Mouse (Mus musculus) hindbrain, embryonic 14.5 days (tissue): Measurements from ENCODE around the gene Cdt1. TPM values are rescaled to one million over a fixed set of nuclear protein-coding genes. Genes with fewer than 3 reads are reported as not detected.

ENCODE experiments used
- ATAC-seq: fragments of 200-750 bp; cut with Nextera tagmentation; 2 replicates; pipeline ENCODE4 v1.8.0; 2017; ENCODE audit warnings: moderate number of reproducible peaks, mild to moderate bottlenecking, moderate TSS enrichment, moderate library complexity; ENCODE audit not compliant: low FRiP score
- DNase-seq: peaks from one replicate; pipeline ENCODE4 v3.0.0-alpha.2; 2015; ENCODE audit warnings: low spot score
- H3K27ac ChIP-seq: fragments of 300-500 bp; sonication (generic); 2 replicates; pipeline ENCODE4 v1.5.1; 2014; ENCODE audit warnings: mild to moderate bottlenecking, moderate library complexity
- H3K27me3 ChIP-seq: fragments of 300-500 bp; sonication (generic); 2 replicates; pipeline ENCODE4 v1.6.1; 2014; ENCODE audit warnings: mild to moderate bottlenecking, low read length, mixed read lengths; ENCODE audit not compliant: control insufficient read depth, insufficient read depth
- H3K36me3 ChIP-seq: fragments of 300-500 bp; sonication (generic); replicated peaks from 2 replicates; pipeline ENCODE4 v1.6.1; 2014; ENCODE audit not compliant: control insufficient read depth, insufficient read depth
- H3K4me1 ChIP-seq: fragments of 300-500 bp; sonication (generic); replicated peaks from 2 replicates; pipeline ENCODE4 v1.6.1; 2014; ENCODE audit warnings: antibody characterized with exemption, low read length, mixed read lengths; ENCODE audit not compliant: control insufficient read depth, insufficient read depth
- H3K4me2 ChIP-seq: fragments of 300-500 bp; sonication (generic); replicated peaks from 2 replicates; pipeline ENCODE4 v1.6.1; 2014; ENCODE audit warnings: mild to moderate bottlenecking, moderate library complexity
- H3K4me3 ChIP-seq: fragments of 300-500 bp; sonication (generic); replicated peaks from 2 replicates; pipeline ENCODE4 v1.5.1; 2014; ENCODE audit warnings: mild to moderate bottlenecking, low read length
- H3K9ac ChIP-seq: fragments of 300-500 bp; sonication (generic); 2 replicates; pipeline ENCODE4 v1.6.1; 2014
- H3K9me3 ChIP-seq: fragments of 300-500 bp; sonication (generic); 2 replicates; pipeline ENCODE4 v1.6.1; 2016; ENCODE audit warnings: low read length; ENCODE audit not compliant: control insufficient read depth
- WGBS: fragments of 180-500 bp; shearing (Covaris S2); extraction: QIAGEN DNeasy Blood & Tissue Kit; methylation state at CpG from one replicate; pipeline ENCODE4 v1.1.7; 2014; 5-methylcytosine and 5-hydroxymethylcytosine counted together
- polyA plus RNA-seq: library from polyadenylated mRNA; unstranded; fragments of >200 nt; fragmentation: Nextera tagmentation; extraction: Ambion mirVana; gene quantifications from 2 replicates; pipeline ENCODE4 v1.2.1, GENCODE M21; 2014

The Cdt1 gene
- polyA plus RNA-seq, 1 experiment from 2014 or later: 6.2 TPM

- peaks cover 22% of the 10 kb centered on the region for H3K4me1 ChIP-seq
- H3K27me3 ChIP-seq: no peaks in the 10 kb centered on the region
- peak overlapping the region; percentile 75 for H3K4me2 ChIP-seq
- peaks cover 5% of the 10 kb centered on the region; the same call in 1 of the 2 replicates for H3K36me3 ChIP-seq
- peak overlapping the region; percentile 80 for H3K9ac ChIP-seq
- DNase-seq (no peak), ATAC-seq (0 out of 2 replicates have a peak, but pooled peaks have one; percentile 15)
- peak overlapping the region; percentile 66 for H3K27ac ChIP-seq
- no peaks in the 10 kb centered on the region for H3K9me3 ChIP-seq
- 19% methylated on average over 21 of the region's 21 CpGs for WGBS
- peak overlapping the region; percentile 53 for H3K4me3 ChIP-seq
These were observed 8.2 kb downstream of the Cdt1 start for GRCm38 (mm10) chr8:122575735-122576647.

- Histone ChIP-seq H3K4me2 (peak within 1 kb of the TSS; percentile 75), H3K36me3 (peaks cover 5% of the 10 kb centered on the region; the same call in 1 of the 2 replicates), H3K27ac (peak within 1 kb of the TSS; percentile 66), H3K4me1 (peaks cover 22% of the 10 kb centered on the region), H3K4me3 (peak within 1 kb of the TSS; percentile 53), H3K9me3 (no peaks in the 10 kb centered on the region), H3K27me3 (no peaks in the 10 kb centered on the region), H3K9ac (peak within 1 kb of the TSS; percentile 80)
- under 1% methylated on average over 39 of the region's 39 CpGs for WGBS
- DNase-seq (peak; percentile 89), ATAC-seq (peak; percentile 88)
These were observed 8.8 kb downstream of the Cdt1 start, which contains the start of gene Aprt for GRCm38 (mm10) chr8:122576648-122577022. TSS of gene Aprt (minus strand) at chr8:122576909.

DNA sequence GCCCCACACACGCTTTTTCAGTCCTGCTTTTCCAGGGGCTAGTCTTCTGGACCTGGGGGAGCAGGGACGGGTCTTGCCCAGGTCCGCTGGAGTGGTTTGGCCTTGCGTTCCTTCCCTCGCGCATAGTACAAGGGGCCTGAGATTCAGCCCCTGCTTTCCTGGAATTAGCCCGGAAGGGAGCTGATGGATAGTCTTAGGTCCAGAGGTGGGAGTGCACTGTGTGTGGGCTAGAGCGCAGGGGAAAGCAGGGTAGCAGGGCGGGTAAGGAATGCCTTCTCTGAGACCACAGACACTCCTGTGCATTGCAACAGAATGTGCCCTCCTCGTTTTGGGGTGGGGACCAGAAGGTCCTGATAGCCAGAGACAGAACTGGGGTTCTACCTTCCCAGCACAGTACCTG, 9.3 kb downstream of the Cdt1 start:
- WGBS: 48% methylated on average over 10 of the region's 10 CpGs
- Histone ChIP-seq H3K36me3 (peaks cover 3% of the 10 kb centered on the region; the same call in 1 of the 2 replicates), H3K4me3 (peak overlapping the region; percentile 53), H3K4me2 (peak overlapping the region; percentile 75), H3K9me3 (no peaks in the 10 kb centered on the region), H3K27ac (no peak overlapping the region), H3K27me3 (no peaks in the 10 kb centered on the region), H3K4me1 (peaks cover 22% of the 10 kb centered on the region), H3K9ac (peak overlapping the region; percentile 80)
- no peak for DNase-seq
- ATAC-seq: peak; percentile 5; the same call in 1 of the 2 replicates

GRCm38 (mm10) chr8:122579196-122579595, 11.4 kb downstream of the Cdt1 start:
- Histone ChIP-seq H3K27ac (no peak overlapping the region), H3K27me3 (no peaks in the 10 kb centered on the region), H3K4me2 (no peak overlapping the region), H3K4me3 (no peak overlapping the region), H3K36me3 (no peaks in the 10 kb centered on the region; the same call in 1 of the 2 replicates), H3K4me1 (peaks cover 22% of the 10 kb centered on the region), H3K9me3 (no peaks in the 10 kb centered on the region), H3K9ac (no peak overlapping the region)
- WGBS: 37% methylated on average over 7 of the region's 7 CpGs
- DNase-seq: no peak
- ATAC-seq: no peak

GRCm38 (mm10) chr8:122580926-122581325, 13.1 kb downstream of the Cdt1 start:
- Histone ChIP-seq H3K4me2 (no peak overlapping the region), H3K27me3 (no peaks in the 10 kb centered on the region), H3K4me1 (peaks cover 7% of the 10 kb centered on the region), H3K36me3 (no peaks in the 10 kb centered on the region), H3K27ac (no peak overlapping the region), H3K9ac (no peak overlapping the region), H3K4me3 (no peak overlapping the region), H3K9me3 (no peaks in the 10 kb centered on the region)
- WGBS: 82% methylated on average over 15 of the region's 15 CpGs
- no peak for ATAC-seq
- DNase-seq: no peak

- H3K36me3 ChIP-seq: no peaks in the 10 kb centered on the region
- no peak overlapping the region for H3K4me2 ChIP-seq
- no peaks in the 10 kb centered on the region for H3K27me3 ChIP-seq
- no peaks in the 10 kb centered on the region for H3K9me3 ChIP-seq
- no peak overlapping the region for H3K27ac ChIP-seq
- DNase-seq (no peak), ATAC-seq (no peak)
- 84% methylated on average over 9 of the region's 9 CpGs for WGBS
- no peak overlapping the region for H3K4me3 ChIP-seq
- no peaks in the 10 kb centered on the region for H3K4me1 ChIP-seq
- H3K9ac ChIP-seq: no peak overlapping the region
These were observed 17.2 kb downstream of the Cdt1 start for GRCm38 (mm10) chr8:122584981-122585380.

- Histone ChIP-seq H3K27me3 (no peaks in the 10 kb centered on the region), H3K36me3 (no peaks in the 10 kb centered on the region), H3K4me1 (no peaks in the 10 kb centered on the region), H3K27ac (no peak overlapping the region), H3K4me3 (no peak overlapping the region), H3K9me3 (no peaks in the 10 kb centered on the region), H3K4me2 (no peak overlapping the region), H3K9ac (no peak overlapping the region)
- no peak for ATAC-seq
- no peak for DNase-seq
- 73% methylated on average over 14 of the region's 14 CpGs for WGBS
These were observed 17.6 kb downstream of the Cdt1 start for GRCm38 (mm10) chr8:122585411-122585891.

GRCm38 (mm10) chr8:122586171-122586570, 18.4 kb downstream of the Cdt1 start:
- no peaks in the 10 kb centered on the region for H3K4me1 ChIP-seq
- H3K27me3 ChIP-seq: no peaks in the 10 kb centered on the region
- WGBS: 50% methylated on average over 7 of the region's 7 CpGs
- H3K36me3 ChIP-seq: no peaks in the 10 kb centered on the region
- DNase-seq: peak; percentile 35
- H3K9me3 ChIP-seq: no peaks in the 10 kb centered on the region
- H3K27ac ChIP-seq: no peak overlapping the region
- H3K9ac ChIP-seq: no peak overlapping the region
- ATAC-seq: no peak; the same call in 1 of the 2 replicates
- H3K4me3 ChIP-seq: no peak overlapping the region
- H3K4me2 ChIP-seq: no peak overlapping the region

DNA sequence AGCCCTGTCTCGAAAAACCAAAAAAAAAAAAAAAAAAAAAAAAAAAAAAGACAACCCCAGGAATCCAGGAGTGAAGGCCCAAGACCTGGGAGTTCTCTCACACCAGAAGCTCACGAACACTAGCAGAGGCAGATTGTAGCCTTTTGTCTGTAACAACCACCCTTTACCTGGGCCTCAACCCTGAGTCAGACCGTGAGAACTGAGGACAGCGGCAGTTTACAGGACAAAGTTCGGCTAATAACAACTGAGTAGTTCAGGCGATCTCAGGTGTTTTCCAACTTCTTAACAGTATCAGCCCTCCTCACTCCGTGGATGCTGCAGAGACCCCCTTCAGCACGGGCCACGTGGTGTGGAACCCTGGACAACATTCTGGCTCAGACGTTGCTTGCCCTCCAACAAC, 18.9 kb downstream of the Cdt1 start:
- ATAC-seq (no peak), DNase-seq (no peak)
- no peaks in the 10 kb centered on the region for H3K4me1 ChIP-seq
- WGBS: 84% methylated on average over 10 of the region's 10 CpGs
- no peaks in the 10 kb centered on the region for H3K36me3 ChIP-seq
- H3K9ac ChIP-seq: no peak overlapping the region
- no peak overlapping the region for H3K27ac ChIP-seq
- no peak overlapping the region for H3K4me3 ChIP-seq
- H3K9me3 ChIP-seq: no peaks in the 10 kb centered on the region
- no peak overlapping the region for H3K4me2 ChIP-seq
- H3K27me3 ChIP-seq: no peaks in the 10 kb centered on the region
